Mouse (Mus musculus) embryonic fibroblast, embryonic 13.5 days (primary cell): ENCODE results near the gene Hist1h3e.

ENCODE experiments used
- CTCF ChIP-seq: IDR thresholded peaks from 2 replicates; pipeline ENCODE4 v1.5.1; 2011; ENCODE audit warnings: mild to moderate bottlenecking, control low read depth, low read length, moderate library complexity, borderline replicate concordance; ENCODE audit not compliant: insufficient read depth
- POLR2A ChIP-seq: IDR thresholded peaks from 2 replicates; pipeline ENCODE4 v1.6.1; 2011; ENCODE audit warnings: low read depth, mild to moderate bottlenecking, control low read depth, low read length, moderate library complexity

DNA sequence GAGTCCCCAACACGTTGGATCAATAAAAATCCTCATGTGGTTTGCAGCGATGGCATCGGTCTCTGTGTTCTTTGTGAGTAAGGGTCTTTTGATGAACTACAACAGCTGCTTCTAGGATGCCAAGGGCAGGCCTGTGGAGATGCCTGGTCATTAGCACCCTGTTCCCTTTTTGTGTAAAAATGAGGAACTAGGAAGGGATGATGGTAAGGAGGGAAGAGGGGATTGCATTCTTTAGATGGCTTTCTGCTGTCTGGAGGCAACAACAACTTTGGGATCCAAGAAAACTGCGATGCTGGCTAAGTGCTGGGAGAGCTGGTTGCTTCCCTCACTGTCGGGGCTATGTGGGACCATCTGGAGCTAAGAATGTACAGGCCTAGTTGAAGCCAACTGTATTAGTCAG lies 23.9 kb downstream of the Hist1h3e start:
- TF ChIP-seq POLR2A (no peak), CTCF (no peak)
